Mouse (Mus musculus) megakaryocyte-erythroid progenitor cell, adult 5-6 weeks (primary cell): ENCODE results near the gene Wipf1. TPM values are rescaled to one million over a fixed set of nuclear protein-coding genes. Genes with fewer than 3 reads are reported as not detected.
A peak's percentile ranks its signal among the peaks of the same experiment; 100 is the strongest.
"Not testable (repeated sequence)": the region's sequence is repeated elsewhere in the genome, so short reads cannot be mapped to it uniquely, and the experiment has no call there.

Experiments used
- ATAC-seq: replicated peaks from 2 replicates; pipeline ENCODE4 v1.8.0; 2016; ENCODE audit warnings: mild to moderate bottlenecking, inconsistent platforms; ENCODE audit not compliant: severe bottlenecking, poor library complexity, low FRiP score, low TSS enrichment
- total RNA-seq, 2 experiments: library from RNA; stranded (forward) in 1 of 2; stranded (reverse) in 1 of 2; fragments of 200-1000, 215-1000 nt in 1 of 2; fragments of >200 nt in 1 of 2; fragmentation: Nextera tagmentation in 1 of 2; gene quantifications; 2 replicates each; pipeline ENCODE4 v1.2.3; 2014 to 2017

The Wipf1 gene
- total RNA-seq, 2 experiments from 2014 or later, result 3.9 to 7.7 TPM

DNA sequence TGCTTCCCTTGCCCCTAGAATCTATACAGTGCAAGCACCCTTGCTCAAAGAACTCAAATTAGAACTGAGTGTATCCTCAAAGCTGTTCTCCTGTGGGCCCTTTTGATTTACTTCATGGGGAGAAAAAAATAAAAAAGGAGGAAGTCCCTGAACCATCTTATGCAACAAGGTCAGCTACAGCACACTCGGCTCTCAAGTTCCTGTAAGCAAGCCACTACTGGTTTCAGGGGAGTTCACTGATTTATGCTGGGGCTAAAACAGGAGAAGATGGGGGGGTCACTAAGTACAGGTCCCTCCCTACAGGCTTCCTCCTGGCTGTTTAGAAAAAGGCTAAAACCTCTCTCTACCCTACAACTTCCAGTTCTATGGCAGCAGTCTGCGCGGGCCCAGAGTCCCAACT, 17.5 kb downstream of the Wipf1 start:
- ATAC-seq, result no peak

DNA sequence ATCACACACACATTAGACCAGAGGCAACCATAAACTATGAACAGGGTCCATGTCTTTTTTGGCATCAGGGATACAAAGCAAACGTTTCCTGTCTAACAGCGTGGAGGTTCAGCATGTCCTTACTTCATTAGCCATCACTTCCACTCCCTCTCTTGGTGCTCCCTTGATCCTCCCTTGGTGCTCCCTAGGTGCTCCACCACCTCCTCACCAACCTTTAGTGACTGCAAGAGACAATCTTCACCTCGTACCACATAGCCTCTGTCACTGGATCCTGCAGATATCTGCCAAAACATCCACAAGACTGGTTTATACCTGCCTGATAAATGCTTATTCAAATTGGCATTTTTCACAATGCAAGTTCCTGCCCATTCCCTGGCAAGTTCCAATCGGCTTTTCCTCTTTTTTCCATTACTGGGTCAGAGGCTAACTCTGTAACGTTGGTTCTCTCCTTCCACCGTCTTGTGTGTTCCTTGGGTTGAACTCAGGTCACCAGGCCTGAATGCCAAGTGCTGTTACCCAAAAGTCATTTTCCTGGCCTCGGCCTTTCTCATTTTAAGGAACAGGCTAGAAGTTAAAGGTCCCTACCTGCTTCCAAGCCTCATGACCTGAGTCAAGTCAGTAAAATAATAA, 18.7 kb downstream of the Wipf1 start:
- ATAC-seq, result no peak

DNA sequence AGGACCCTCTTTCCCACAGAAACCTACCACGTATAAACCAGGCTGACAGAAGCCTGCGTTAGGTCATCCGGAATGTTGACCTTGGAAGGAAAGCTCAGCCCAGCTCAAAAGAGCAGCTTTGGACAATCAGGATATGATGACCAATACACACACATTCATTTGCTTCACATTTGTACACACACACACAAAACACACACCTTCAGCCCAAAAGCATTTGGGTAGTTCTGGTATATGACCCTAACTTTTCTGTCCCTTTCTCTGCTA, 19.6 kb downstream of the Wipf1 start:
- no peak for ATAC-seq

DNA sequence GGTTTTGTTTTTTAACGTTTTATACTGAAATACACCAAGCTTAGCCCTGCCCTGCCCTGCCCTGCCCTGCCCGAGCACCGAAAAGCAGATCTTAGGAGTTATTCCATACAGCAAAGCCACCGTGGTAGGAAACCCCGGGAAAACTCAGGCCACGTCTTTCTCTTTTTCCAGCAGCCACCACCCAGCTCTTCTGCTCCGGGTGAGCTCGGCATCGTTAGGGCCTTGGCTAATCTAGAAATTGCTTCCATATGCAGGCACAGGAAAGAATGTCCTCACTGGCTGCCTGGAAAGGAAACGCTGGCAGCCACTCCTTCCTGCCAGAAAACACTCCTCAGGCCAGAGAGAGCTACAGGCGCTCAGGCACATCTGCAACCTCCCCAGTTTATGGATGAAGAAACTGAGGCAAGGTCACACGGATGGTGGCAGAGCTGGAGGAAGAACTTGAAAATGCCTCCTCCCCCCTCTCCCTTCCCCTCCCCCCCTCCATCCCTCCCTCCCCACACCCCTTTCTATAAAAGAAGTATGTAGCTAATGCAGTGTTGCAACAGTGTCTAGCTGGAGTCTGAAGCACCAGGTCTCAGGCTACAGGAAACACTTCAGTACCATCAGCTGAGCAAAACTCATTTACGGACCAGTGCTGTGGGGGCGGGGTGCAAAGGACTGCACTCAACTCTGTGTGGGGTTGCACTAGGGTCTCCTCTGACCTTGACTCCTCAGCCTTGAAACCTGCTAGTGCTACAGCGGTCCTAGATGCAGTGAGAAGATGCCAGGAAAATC, 20.1 kb downstream of the Wipf1 start:
- ATAC-seq, result no peak

DNA sequence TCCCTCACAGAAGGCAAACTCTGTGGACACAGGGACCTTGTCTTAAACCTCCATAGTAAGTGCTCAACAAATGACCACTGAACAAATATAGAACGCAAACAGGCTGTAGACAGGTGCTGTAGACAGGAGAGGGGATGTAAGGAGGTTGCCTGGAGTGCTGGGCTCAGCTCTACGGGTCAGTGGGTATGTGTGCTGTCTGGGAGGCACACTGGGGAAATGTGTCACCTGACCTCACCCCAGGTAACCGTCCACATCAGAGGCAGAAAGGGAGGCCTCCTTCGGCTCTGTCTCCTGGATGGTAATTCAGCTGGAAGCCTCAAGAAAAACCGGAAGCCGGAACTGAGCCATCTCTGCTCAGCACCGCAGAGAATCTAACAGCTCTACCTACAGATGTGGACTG, 21.6 kb downstream of the Wipf1 start:
- ATAC-seq, result no peak

DNA sequence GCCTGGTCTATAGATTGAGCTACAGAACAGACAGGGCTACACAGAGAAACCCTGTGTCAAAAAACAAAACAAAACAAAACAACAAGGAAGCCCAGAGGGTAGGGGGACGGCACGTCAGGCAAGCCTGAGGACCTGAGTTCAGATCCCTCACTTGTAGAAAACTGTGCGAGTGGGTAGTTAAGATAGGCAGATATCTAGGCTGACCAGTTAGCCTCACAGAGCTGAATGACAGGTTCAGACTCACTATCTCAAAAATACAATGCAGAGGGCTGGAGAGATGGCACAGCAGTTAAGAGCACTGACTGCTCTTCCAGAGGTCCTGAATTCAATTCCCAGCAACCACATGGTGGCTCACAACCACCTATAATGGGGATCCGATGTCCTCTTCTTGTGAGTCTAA, 23.2 kb downstream of the Wipf1 start:
- ATAC-seq, result not testable (repeated sequence)

DNA sequence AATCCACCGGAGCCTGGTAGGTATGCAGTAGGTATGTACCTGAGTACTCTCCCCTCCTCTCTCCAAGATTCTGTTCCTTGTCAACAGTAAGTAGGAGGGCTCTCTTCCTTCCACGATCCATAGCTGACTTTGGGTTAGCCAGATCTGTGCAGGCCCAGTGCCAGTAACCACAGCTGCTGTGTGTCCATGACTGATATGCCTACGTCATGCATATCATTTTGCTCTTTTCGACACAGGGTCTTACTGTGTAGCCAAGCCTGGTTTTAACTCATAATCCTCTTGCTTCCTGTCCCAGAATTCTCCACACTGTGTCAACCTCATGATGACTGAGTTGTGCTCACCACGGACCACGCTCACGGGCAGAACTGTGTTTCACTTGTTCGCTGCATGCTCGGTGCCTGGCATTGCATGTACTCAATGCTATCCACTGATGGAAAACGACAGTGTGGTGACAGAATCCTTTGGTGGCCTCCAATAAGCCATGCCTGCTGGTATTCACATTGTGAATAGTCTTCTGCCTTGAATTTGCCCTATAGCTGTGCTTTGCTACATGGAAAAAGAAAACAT, 26.6 kb downstream of the Wipf1 start:
- ATAC-seq, result peak; percentile 95

DNA sequence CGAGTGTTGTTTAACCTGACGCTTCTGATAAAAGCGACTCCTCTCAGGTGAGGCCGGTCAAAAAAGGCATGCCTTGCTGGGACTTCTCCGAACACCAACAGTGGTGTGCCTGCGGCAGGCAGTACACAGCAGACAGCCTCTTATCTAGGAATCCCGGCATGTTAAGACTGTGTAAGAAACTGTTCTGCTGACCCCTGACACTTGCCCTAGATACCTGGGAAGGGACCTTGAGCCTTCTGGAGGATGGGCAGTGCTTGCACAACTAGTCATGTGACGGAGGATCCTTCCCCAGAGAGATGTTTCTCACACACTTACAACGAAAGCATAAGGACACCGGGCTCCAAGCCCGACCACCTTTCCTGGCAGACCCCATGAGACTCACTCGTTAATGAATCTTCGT, 28.7 kb downstream of the Wipf1 start:
- ATAC-seq, result no peak

DNA sequence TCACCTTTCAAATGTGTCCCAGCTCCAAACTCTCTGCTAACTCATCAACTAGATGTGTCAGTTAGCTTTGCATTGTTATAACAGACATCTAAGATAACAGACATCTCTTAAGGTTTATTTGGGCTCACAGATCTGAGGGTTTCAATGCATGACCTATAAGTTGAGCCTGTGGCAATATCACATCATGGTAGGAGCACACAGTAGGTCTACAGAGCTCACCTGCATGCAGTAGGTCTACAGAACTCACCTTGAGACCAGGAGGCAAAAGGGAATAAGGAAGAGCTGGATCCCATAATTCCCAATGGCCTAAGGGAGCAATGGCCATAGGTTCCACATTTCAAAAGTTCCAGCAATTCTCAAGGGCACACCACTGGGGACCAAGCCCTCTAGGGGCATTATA, 31.2 kb downstream of the Wipf1 start:
- ATAC-seq, result no peak

DNA sequence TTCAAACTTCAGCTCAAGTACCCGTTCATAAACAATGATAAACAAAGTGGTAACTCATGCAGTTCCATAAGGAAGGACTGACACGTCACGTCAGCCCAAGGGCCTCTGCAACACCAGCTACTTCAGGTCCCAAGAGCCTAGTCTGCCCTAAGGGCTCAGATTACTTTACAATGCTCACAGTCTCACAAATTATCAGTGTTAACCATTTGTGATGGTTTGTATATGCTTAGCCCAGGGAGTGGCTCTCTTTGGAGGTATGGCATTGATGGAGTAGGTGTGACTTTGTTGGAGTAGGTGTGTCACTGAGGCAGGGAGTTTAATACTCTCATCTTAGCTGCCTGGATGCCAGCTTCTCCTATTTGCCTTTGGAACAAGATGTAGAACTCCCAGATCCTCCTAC, 32.0 kb downstream of the Wipf1 start:
- ATAC-seq, result peak; percentile 57

DNA sequence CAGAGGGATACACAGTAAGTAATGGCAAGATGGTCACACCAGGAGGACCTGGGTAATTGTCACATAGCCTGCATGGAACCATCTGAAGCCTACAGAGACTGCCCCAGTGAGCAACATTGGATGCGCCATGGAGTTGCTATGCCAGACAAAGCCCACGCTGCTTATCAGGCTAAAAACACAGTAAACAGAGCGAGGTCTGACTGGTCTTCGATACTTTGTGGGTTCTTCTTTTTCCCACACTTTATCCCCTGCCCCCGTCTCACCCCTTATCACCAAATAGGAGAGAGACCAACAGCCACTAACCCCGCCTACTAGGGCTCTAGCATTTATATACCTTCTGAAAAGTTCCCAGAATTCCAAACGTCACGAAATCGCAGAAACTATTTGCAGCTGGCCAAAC, 32.6 kb downstream of the Wipf1 start:
- ATAC-seq, result peak; percentile 85

DNA sequence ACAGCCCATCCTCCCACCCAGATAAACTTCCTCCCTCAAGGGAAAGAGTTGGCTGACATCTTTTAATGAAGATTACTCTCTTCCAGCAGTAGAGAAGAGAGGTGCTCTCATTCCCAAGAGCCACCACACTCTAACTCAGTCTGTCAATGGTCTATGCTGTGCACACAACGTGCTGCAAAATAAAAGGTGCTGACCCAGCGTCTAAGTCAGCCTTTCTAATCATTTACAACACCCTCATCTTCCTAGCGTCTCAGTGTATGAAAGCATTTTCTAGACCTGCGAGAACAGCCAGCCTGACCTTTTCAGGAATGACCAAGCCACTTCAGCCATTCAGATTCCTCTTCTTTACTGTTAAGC, 33.2 kb downstream of the Wipf1 start:
- ATAC-seq, result no peak

DNA sequence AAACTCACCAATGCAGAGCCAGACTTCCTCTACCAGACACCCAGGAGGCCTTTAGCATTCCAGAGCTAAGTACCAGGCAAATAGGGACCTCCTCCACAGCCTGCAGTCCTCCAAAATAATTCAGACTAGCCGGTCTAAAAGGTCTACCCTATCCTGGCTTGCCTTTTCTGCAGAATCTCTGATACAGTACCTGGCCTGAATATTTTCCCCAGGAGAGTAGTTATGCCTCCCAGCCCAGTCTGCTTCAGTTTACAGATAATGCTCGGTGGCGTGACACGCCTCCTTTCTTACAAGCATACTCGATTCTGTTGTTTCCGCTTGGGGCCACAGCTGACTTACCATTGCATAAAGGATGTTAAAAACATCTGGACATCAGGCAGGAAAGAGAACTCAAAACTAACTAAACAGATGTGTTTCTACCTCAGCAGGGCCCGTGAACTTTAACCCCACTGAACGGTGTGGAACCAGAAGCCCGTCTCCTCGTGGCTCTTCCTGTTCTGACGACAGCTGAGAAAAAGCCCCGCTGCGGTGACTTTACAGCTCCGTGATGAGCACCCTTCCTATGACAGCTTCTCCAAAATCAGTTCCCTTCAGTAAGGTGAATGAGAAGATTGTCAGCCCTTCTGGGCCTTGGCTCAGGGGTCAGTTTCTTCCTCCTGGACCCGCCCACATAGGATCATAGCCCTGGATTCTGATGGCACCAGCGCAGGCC, 33.8 kb downstream of the Wipf1 start:
- ATAC-seq, result peak; percentile 64

DNA sequence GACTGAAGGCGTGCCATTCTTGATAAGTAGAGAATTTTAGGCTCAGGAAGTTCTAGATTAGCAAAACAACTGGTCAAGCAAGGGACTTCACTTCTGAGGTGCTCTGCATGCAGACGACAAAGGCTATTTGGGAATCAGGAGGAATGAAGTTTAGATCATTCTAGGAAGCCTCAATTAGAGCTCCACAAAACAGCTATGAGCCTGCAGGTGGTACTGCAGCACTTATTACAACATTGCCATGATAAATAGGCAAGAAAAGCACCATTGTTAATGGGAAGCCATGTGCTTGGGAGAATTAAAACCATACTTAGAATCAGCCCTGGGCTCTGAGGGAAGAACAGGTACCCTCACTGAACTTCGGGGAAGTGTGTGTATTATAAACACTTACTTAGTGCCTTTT, 36.0 kb downstream of the Wipf1 start:
- ATAC-seq, result no peak

DNA sequence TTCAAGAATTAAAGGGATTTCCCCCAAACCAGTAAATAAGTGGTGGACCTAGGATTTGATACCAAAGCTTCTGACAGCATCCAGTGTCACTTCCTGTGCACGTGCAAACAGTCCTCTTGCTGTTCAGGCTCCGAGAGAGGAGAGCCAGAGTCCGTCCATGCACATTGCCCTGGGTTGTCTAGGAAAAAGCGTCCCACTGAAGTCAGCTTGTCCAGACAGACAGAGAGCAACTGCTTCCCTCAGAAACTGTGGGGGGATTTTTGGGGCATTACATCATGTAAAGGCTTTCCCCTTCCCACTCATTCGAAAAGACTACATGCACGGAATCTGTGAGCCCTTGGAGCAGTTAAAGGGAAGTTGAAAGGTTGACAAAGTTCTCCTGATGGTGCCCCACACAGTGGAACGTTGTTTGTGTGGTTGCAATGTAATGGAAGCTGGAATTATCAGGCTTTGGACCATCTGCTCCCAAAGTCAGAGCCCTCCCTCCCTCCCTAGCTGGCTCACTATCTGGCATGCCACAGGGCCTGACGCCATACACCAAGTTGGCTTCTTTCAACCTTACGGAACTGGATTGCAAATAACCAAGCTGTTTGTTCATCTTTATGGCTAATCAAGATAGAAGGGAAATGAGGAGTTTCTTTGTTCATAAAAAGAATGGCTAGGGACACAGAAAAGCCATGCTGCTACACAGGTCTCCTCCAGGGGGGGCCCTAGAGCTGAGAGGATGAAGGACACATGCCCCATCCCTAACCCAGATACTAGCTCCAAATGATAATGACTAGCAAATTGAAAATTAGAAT, 37.9 kb downstream of the Wipf1 start:
- peak; percentile 74 for ATAC-seq

DNA sequence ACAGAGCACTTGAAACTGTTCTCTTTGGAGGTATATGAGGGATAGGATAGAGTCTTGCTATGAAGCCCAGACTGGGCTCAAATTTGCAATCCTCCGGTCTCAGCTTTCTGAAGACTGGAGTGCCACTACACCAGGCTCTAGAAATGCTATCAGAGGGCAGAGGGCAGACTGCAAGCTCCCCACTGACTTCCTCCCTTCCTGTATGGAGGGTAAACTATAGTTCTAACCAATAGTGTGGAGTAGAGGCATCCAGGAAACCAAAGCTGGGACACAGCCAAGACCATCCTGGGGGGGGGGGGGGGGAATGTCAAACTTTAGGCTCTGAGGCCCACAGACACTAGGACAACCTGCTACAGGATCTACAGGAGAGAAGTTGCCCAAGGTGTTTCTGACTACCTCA, 39.1 kb downstream of the Wipf1 start:
- ATAC-seq, result no peak

DNA sequence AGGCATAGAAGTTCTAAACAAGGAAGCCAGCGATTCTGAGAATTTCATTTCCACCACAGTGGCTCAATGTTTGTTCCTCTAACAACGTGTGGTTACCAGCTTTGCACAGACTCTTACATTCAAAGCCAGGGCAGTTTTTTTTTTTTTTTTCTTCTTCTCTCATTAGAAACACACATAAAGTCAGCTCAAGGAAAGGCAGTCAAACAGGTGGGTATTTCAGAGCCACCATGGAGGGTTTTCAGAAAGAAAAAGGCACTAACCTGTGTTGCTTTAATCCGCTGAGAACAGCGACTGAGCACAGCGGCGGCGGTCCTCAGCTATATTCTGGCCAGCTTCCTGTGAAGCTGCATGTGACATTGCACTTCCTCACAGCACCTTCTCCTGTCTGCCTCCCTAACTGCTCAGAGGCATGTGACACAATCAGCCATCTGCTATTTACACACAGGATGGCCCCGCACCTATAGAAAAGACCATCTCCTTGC, 43.4 kb downstream of the Wipf1 start:
- peak; percentile 60 for ATAC-seq

DNA sequence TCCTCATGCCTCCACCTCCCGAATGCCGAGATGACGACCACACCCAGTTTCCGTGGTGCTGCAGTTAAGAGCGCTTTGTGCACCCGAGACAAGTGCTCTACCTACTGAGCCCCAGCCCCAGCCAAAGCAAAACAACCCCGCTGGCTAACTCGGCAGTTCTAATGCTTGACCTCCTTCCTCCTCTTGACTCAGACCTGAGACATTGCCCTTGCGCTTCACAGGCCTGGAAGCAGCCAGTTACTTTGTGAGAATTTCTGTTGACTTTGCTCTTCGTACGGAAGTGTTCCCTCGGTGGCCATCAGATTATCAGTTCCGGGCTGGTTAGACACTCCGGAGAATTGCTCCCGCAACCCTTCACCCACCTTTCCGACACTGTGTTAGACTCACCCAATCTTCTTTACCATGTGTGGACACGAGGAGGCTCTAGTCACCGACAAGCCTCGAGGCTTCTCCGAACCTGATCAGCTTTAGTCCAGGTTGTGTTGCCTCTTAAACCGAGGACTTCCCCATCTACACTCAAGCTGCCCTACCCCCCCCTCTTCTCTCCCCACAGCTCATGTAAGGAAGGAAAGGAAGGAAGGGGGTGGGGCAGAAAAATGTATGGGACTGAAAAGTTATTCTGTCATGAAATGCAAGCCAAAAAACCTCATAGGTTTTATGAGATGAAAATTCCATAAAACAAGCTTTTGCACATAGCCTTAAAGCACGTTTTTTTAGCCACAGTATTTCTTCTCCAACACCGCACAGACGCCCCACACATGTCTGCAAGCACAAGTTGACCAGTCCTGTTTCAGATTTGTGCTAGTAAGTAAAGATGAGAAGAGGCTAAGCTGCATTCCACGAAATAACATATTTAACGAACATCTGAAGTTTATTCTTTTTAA, 44.1 kb downstream of the Wipf1 start:
- peak; percentile 87 for ATAC-seq
